Mouse (Mus musculus): ENCODE measurements around the gene Kmt2a. TPM values are rescaled to one million over a fixed set of nuclear protein-coding genes. Genes with fewer than 3 reads are reported as not detected.

The Kmt2a gene
- 3.4 and 5.7 TPM in 2 replicates for polyA plus RNA-seq (2015; fragmentation: Nextera tagmentation; extraction: Ambion mirVana)

DNA sequence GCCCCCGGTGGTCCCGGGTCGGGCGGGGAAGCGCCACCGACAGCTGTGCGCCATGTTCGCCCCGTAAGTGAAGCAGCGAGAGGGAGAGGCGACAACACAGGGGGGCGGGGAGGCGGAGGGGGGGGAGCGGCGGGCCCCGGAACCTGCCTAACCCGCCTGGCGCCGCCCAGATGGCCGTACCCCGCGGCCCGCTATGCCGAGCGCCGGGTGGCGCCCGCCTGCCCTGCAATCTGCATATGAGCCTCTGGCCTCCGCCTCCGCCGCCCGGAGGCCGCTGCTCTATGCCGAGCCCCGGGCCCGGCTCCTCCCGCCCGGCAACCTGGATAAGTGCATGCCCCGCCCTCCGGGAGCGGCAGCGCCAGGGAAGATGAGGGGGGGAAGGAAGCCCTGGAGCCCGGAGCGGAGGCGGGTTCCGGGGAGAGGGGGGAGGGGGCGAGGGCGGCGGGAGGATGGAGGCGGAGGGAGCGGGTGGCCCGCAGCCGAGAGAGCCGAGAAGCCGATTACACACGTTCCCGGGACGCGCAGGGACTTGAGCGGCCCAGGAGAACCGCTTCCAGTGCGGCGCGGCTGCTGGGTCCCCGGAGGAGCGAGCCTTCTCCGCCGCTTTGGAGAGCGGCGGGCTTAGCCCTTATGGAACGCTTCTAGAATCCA is at the start of gene Kmt2a:
Gene Kmt2a (minus strand): TSS at position 76 of the 651 bp plus-strand sequence.

DNA sequence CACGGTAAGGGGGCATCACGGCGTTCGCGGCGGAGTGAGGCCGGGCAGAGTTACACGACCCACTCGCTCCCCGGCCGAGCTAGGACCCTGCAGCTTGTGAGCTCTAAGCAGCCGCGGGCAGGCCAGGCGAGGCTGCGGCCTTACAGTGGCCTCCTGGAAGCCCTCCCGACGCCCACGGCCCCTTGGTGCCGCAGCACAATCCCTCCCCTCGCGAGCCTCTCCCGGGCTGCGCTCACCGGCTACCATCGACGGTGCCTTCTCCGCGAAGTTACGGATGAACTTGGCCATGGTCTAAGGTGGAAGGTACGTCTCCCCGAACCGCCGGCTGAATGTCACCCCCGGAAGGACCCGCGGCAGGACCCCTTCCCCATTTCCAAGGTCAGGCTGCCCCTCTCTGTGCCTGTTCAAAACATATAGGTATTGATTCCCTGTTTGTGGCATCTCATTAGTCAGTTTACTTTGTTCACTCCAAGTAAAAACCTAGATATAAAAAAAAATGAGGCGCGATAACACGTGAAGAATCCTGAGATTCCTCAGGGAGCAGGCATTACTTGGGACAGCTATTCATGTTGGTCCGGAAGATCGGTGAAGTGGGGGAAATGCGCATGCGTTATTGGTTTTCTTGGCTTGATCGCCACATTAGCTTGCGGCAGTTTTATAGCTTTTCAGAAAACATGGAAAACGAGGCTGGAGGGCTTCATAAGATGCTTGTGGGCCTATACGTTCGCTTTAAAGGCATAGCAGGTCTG is 39.5 kb upstream of the Kmt2a start, which contains the start of gene Atp5l:
Gene Atp5l (minus strand): TSS at position 369 of the 749 bp plus-strand sequence.

DNA sequence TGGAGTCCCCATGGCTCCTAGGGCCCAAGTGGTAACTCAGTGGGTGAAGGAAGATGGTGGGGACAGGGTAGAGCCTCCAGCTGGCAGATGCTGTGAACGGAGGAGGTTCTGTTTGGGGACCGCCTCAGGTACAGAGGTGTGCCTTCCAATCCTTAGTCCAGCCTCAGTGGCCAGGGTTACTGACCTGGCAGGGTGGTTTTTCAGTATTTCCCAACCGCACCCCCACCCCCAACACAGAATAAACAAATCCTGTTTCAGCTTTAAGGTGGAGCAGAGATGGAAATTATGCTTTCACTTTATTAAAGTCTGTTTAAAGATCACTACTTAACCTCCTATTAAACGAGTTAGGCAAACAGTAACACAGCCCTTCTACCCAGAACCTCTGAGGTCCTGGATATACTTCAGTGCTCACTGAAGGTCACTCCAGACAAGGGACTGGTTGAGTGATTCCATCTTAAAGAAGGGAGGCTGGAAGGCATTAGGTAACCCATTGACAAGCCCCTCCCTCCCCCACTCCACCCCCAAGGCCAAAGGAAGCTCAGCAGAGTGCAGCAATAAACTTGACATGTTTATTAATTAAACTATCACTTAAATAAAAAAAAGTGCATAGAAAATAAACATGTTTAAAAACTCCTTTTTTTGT is 78.2 kb downstream of the Kmt2a start, which contains the start of gene Ttc36:
Gene Ttc36 (minus strand): TSS at position 265 of the 643 bp plus-strand sequence.

GRCm38 (mm10) chr9:44799102-44799957 is 81.8 kb downstream of the Kmt2a start, which contains the start of gene Tmem25:
Gene Tmem25 (minus strand): TSS chr9:44799307.

DNA sequence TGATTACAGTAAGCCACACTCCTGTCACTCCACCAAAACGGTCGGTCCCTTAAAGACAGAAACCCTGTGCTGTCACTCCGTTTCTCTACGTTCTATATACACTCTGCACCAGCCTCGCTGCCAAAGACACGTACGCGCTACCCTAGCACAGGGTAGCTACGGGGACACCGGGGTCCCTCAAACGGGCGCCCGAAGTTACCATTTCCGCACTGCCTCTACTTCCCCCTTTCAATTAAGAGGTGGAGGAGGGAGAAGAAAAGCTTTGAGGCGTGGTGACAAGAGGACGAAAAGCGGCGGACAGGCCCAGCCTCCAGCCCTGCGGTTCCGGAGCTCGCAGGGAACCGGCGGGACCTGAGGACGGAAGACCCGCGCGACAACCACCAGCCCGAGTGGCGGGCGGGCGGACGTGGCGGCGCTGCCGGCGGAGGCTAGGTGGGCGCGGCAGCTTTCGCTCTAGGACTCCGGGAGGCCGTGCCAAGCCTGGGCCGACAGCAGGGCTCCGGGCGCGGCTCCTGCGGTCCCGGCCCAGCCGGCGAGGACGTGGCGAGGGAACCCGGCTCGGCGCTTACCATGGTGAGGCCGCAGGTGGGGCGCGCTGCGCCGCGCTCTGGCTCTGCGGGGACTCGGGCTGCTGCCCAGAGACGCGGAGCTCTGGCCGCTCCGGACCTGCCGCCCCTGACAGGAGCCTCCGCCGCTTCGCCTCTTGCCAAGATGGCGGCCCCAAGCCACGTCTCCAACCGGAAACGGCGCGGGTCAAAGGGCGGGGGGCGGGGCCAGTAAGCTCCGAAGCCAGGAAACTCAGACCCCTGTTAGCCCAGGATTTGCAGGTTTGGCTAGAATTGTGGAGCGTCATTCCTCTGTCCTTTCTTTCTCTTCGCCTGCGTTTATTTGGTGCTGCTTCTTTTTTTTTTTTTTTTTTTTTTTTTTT is 113.7 kb downstream of the Kmt2a start, which contains the start of the genes Arcn1 and Ift46:
Gene Arcn1 (minus strand): TSS at position 745 of the 928 bp plus-strand sequence.
Gene Ift46 (plus strand): TSS at position 808 of the 928 bp plus-strand sequence.

Other genes with a start within 250 kb of the Kmt2a start
- gene Treh, start 208.1 kb downstream of the Kmt2a start, polyA plus RNA-seq (2015; fragmentation: Nextera tagmentation; extraction: Ambion mirVana): not detected in 2 replicates
- 22.9 and 26.2 TPM in 2 replicates for gene Phldb1, start 146.1 kb downstream of the Kmt2a start, polyA plus RNA-seq (2015; fragmentation: Nextera tagmentation; extraction: Ambion mirVana)
- gene Arcn1, start 113.5 kb downstream of the Kmt2a start, polyA plus RNA-seq (2015; fragmentation: Nextera tagmentation; extraction: Ambion mirVana): 78.8 and 86.3 TPM in 2 replicates
- gene Ift46, start 113.4 kb downstream of the Kmt2a start, polyA plus RNA-seq (2015; fragmentation: Nextera tagmentation; extraction: Ambion mirVana): 53.7 and 58.3 TPM in 2 replicates
- 4.1 and 4.5 TPM in 2 replicates for gene Tmem25, start 82.0 kb downstream of the Kmt2a start, polyA plus RNA-seq (2015; fragmentation: Nextera tagmentation; extraction: Ambion mirVana)
- gene Ttc36, start 78.2 kb downstream of the Kmt2a start, polyA plus RNA-seq (2015; fragmentation: Nextera tagmentation; extraction: Ambion mirVana): 0.87 and 1.4 TPM in 2 replicates
- gene Atp5l, start 39.4 kb upstream of the Kmt2a start, polyA plus RNA-seq (2015; fragmentation: Nextera tagmentation; extraction: Ambion mirVana): 1,346 and 1,682 TPM in 2 replicates
- gene Ube4a, start 84.3 kb upstream of the Kmt2a start, polyA plus RNA-seq (2015; fragmentation: Nextera tagmentation; extraction: Ambion mirVana): 13.6 and 15.2 TPM in 2 replicates
- gene Cd3g, start 99.1 kb upstream of the Kmt2a start, polyA plus RNA-seq (2015; fragmentation: Nextera tagmentation; extraction: Ambion mirVana): 0.19 TPM in 1 of 2 replicates, not detected in the other
- not detected in 2 replicates for gene Cd3d, start 100.5 kb upstream of the Kmt2a start, polyA plus RNA-seq (2015; fragmentation: Nextera tagmentation; extraction: Ambion mirVana)
- 4.3 TPM in 2 replicates for gene Cd3e, start 128.3 kb upstream of the Kmt2a start, polyA plus RNA-seq (2015; fragmentation: Nextera tagmentation; extraction: Ambion mirVana)
- 0.85 TPM in 1 of 2 replicates, not detected in the other for gene Mpzl2, start 158.5 kb upstream of the Kmt2a start, polyA plus RNA-seq (2015; fragmentation: Nextera tagmentation; extraction: Ambion mirVana)
- gene Mpzl3, start 173.9 kb upstream of the Kmt2a start, polyA plus RNA-seq (2015; fragmentation: Nextera tagmentation; extraction: Ambion mirVana): 5.9 and 6.2 TPM in 2 replicates
- 0.49 and 0.69 TPM in 2 replicates for gene Jaml, start 197.9 kb upstream of the Kmt2a start, polyA plus RNA-seq (2015; fragmentation: Nextera tagmentation; extraction: Ambion mirVana)
- 0.48 and 0.68 TPM in 2 replicates for gene Scn2b, start 236.5 kb upstream of the Kmt2a start, polyA plus RNA-seq (2015; fragmentation: Nextera tagmentation; extraction: Ambion mirVana)